Mouse (Mus musculus): Measurements from ENCODE around the gene Aktip.

- TF ChIP-seq CTCF (IDR thresholded peaks at IDR 0.05; ENCODE audit: low read depth), result no peak
- no peak for TF ChIP-seq EP300 (IDR thresholded peaks at IDR 0.05; ENCODE audit: low read depth)
Measured at GRCm38 (mm10) chr8:91209658-91210057, 9.9 kb upstream of the Aktip start.
